17 mouse cellular contexts compared by ENCODE assay signal in the genomic region with DNA sequence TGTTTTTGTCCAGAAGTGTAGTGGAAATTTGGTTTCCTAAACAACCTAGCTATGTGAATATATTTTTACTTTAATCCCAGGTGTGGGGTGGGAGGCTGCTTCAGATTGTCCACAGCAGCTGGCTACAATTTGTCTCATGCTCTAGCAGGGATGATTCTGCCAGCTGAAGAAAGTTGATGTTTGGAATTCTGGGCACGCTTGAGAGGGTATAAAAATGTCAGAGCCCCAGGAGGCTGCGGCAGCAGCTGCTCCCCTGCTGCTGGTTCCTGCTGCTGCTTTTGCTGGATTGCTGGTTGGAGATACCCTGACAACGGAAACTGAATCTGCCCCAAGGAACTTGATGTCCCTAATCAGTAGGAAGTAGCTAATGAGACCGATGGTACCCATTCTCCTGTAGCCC.
DNase-seq lines count a peak whose midpoint lies in the region; ATAC-seq and TF ChIP-seq lines count a peak whose summit lies in the region.
"Had no signal": no experiment of that assay in that cellular context is flagged by ENCODE, and none has a peak within 500 bp of the region (broad histone marks: within the 10 kb centered on the region; RNA-seq: fewer than 3 reads in every experiment).

No protein-coding gene starts in this region.

- peaks cover 3% of the 10 kb centered on the region; the same call in 1 of the 2 replicates for H3K4me1 ChIP-seq in heart, embryonic 11.5 days (ENCODE audit: control insufficient read depth, insufficient read depth, low read length)
- H3K4me1 ChIP-seq in kidney, postnatal 0 days (replicated peaks; ENCODE audit: insufficient read depth, low read length): no peaks in the 10 kb centered on the region
- H3K4me1 ChIP-seq in hindbrain, embryonic 14.5 days (replicated peaks; ENCODE audit: control insufficient read depth, insufficient read depth, low read length): no peaks in the 10 kb centered on the region
- peaks cover 4% of the 10 kb centered on the region; the same call in 1 of the 2 replicates for H3K4me1 ChIP-seq in neural tube, embryonic 12.5 days
- H3K4me1 ChIP-seq: forebrain, embryonic 10.5 days had no signal

- DNase-seq in heart, adult 11 months: peak; percentile 85
- peak; percentile 45 for DNase-seq in kidney, postnatal 0 days (ENCODE audit: low spot score)
- no peak for DNase-seq in kidney, adult 8-10 months
- DNase-seq in hindbrain, embryonic 14.5 days (ENCODE audit: low spot score): peak; percentile 33
- no peak for DNase-seq in cerebellum, adult 8-10 months
- DNase-seq: adrenal gland, adult 8-10 months; cerebellum, postnatal 10 days; gastrocnemius, postnatal 10 days; heart, postnatal 10 days; right cerebral cortex, postnatal 4 days had no signal

- no peak overlapping the region for H3K9ac ChIP-seq in heart, embryonic 11.5 days (ENCODE audit: low read depth, low read length)
- H3K9ac ChIP-seq in kidney, postnatal 0 days (ENCODE audit: low read depth, low read length): no peak overlapping the region
- no peak overlapping the region for H3K9ac ChIP-seq in hindbrain, embryonic 14.5 days
- H3K9ac ChIP-seq in neural tube, embryonic 12.5 days: no peak overlapping the region
- H3K9ac ChIP-seq: liver, embryonic 14.5 days had no signal

- no peak overlapping the region for H3K4me3 ChIP-seq in heart, embryonic 11.5 days (ENCODE audit: low read depth, low read length)
- H3K4me3 ChIP-seq in kidney, postnatal 0 days (replicated peaks; ENCODE audit: low read depth, low read length): no peak overlapping the region
- no peak overlapping the region for H3K4me3 ChIP-seq in hindbrain, embryonic 14.5 days (replicated peaks; ENCODE audit: low read length)
- H3K4me3 ChIP-seq in neural tube, embryonic 12.5 days: no peak overlapping the region
- H3K4me3 ChIP-seq: forebrain, embryonic 10.5 days had no signal

- TF ChIP-seq CTCF in kidney, postnatal 0 days (IDR thresholded peaks at IDR 0.05; ENCODE audit: low read depth): no peak

- H3K27me3 ChIP-seq in heart, embryonic 11.5 days (ENCODE audit: control insufficient read depth, insufficient read depth, low read length): no peaks in the 10 kb centered on the region
- H3K27me3 ChIP-seq in kidney, postnatal 0 days (ENCODE audit: insufficient read depth, low read length): no peaks in the 10 kb centered on the region
- H3K27me3 ChIP-seq in hindbrain, embryonic 14.5 days (ENCODE audit: control insufficient read depth, insufficient read depth, low read length): no peaks in the 10 kb centered on the region
- H3K27me3 ChIP-seq in neural tube, embryonic 12.5 days (replicated peaks): no peaks in the 10 kb centered on the region

- no peak for ATAC-seq in heart, embryonic 11.5 days (replicated peaks; ENCODE audit: insufficient number of reproducible peaks, low FRiP score, low TSS enrichment)
- ATAC-seq in kidney, postnatal 0 days (replicated peaks; ENCODE audit: low FRiP score, low read depth): no peak
- no peak for ATAC-seq in hindbrain, embryonic 14.5 days (ENCODE audit: low FRiP score)
- ATAC-seq in neural tube, embryonic 12.5 days (ENCODE audit: low FRiP score, low read depth): peak; percentile 68; the same call in 1 of the 2 replicates
- ATAC-seq in megakaryocyte, adult 5-6 weeks (ENCODE audit: poor library complexity, severe bottlenecking): no peak
- ATAC-seq: intestine, embryonic 16.5 days had no signal

- no peaks in the 10 kb centered on the region for H3K9me3 ChIP-seq in heart, embryonic 11.5 days (replicated peaks; ENCODE audit: control insufficient read depth, low read length)
- H3K9me3 ChIP-seq in kidney, postnatal 0 days (replicated peaks; ENCODE audit: low read length): no peaks in the 10 kb centered on the region
- H3K9me3 ChIP-seq in hindbrain, embryonic 14.5 days (ENCODE audit: control insufficient read depth, low read length): no peaks in the 10 kb centered on the region
- no peaks in the 10 kb centered on the region for H3K9me3 ChIP-seq in neural tube, embryonic 12.5 days
- H3K9me3 ChIP-seq: forebrain, embryonic 10.5 days; G1E had no signal

- no peak overlapping the region for H3K4me2 ChIP-seq in heart, embryonic 11.5 days
- no peak overlapping the region for H3K4me2 ChIP-seq in kidney, postnatal 0 days (ENCODE audit: low read length)
- H3K4me2 ChIP-seq in hindbrain, embryonic 14.5 days (replicated peaks): no peak overlapping the region
- no peak overlapping the region for H3K4me2 ChIP-seq in neural tube, embryonic 12.5 days (replicated peaks)

- H3K27ac ChIP-seq in heart, embryonic 11.5 days (ENCODE audit: low read depth, low read length): no peak overlapping the region
- H3K27ac ChIP-seq in kidney, postnatal 0 days: no peak overlapping the region
- H3K27ac ChIP-seq in hindbrain, embryonic 14.5 days: no peak overlapping the region
- H3K27ac ChIP-seq in neural tube, embryonic 12.5 days: no peak overlapping the region
- H3K27ac ChIP-seq: forebrain, embryonic 10.5 days; liver, embryonic 14.5 days had no signal

- H3K36me3 ChIP-seq in heart, embryonic 11.5 days (ENCODE audit: control insufficient read depth, insufficient read depth, low read length): peaks cover 12% of the 10 kb centered on the region
- H3K36me3 ChIP-seq in kidney, postnatal 0 days (ENCODE audit: insufficient read depth, low read length): 0 out of 2 replicates have a peak, but pooled peaks cover 13% of the 10 kb centered on the region
- H3K36me3 ChIP-seq in hindbrain, embryonic 14.5 days (replicated peaks; ENCODE audit: control insufficient read depth, insufficient read depth): peaks cover 30% of the 10 kb centered on the region
- peaks cover 19% of the 10 kb centered on the region for H3K36me3 ChIP-seq in neural tube, embryonic 12.5 days
- H3K36me3 ChIP-seq: G1E had no signal

- WGBS in heart, embryonic 11.5 days (ENCODE audit: insufficient replicate concordance): 80% methylated on average over 4 of the region's 4 CpGs
- 48% methylated on average over 4 of the region's 4 CpGs for WGBS in kidney, postnatal 0 days
- WGBS in hindbrain, embryonic 14.5 days: 31% methylated on average over 4 of the region's 4 CpGs
- 38% methylated on average over 4 of the region's 4 CpGs for WGBS in neural tube, embryonic 12.5 days

Comparison
In these comparisons a context has a peak if more than half of its experiments do, and no peak if none do; other contexts are left out.
1. DNase-seq: peak in heart, adult 11 months (single experiment), kidney, postnatal 0 days (single experiment) and hindbrain, embryonic 14.5 days (single experiment); none in kidney, adult 8-10 months (0 of 2) and cerebellum, adult 8-10 months (single experiment).